Mouse (Mus musculus): ENCODE results near the gene Hoxd10. TPM values are rescaled to one million over a fixed set of nuclear protein-coding genes. Genes with fewer than 3 reads are reported as not detected.
A peak's percentile ranks its signal among the peaks of the same experiment; 100 is the strongest.

The Hoxd10 gene
- polyA plus RNA-seq, 1 experiment from 2014 or later = not detected

- H3K36me3 ChIP-seq (replicated peaks; ENCODE audit: control insufficient read depth, insufficient read depth) = no peaks in the 10 kb centered on the region
- ATAC-seq (ENCODE audit: low FRiP score) (no peak), DNase-seq (ENCODE audit: low spot score) (no peak)
- H3K9ac ChIP-seq = peak overlapping the region; percentile 87
- no peaks in the 10 kb centered on the region for H3K9me3 ChIP-seq (ENCODE audit: control insufficient read depth, low read length)
- peak overlapping the region; percentile 82 for H3K4me2 ChIP-seq (replicated peaks)
- WGBS = 4% methylated on average over 9 of the region's 9 CpGs
- no peaks in the 10 kb centered on the region; the same call in 1 of the 2 replicates for H3K4me1 ChIP-seq (replicated peaks; ENCODE audit: control insufficient read depth, insufficient read depth, low read length)
- peak overlapping the region; percentile 98 for H3K27ac ChIP-seq
- H3K27me3 ChIP-seq (ENCODE audit: control insufficient read depth, insufficient read depth, low read length) = peaks cover 79% of the 10 kb centered on the region
- peak overlapping the region; percentile 42 for H3K4me3 ChIP-seq (replicated peaks; ENCODE audit: low read length)
Measured at GRCm38 (mm10) chr2:74731799-74732512, 40.2 kb downstream of the Hoxd10 start.

GRCm38 (mm10) chr2:74732513-74733316, 41.0 kb downstream of the Hoxd10 start:
- Histone ChIP-seq H3K36me3 (replicated peaks; ENCODE audit: control insufficient read depth, insufficient read depth) (no peaks in the 10 kb centered on the region), H3K4me1 (replicated peaks; ENCODE audit: control insufficient read depth, insufficient read depth, low read length) (no peaks in the 10 kb centered on the region; the same call in 1 of the 2 replicates), H3K9ac (peak overlapping the region; percentile 87), H3K27ac (peak overlapping the region; percentile 98), H3K4me3 (replicated peaks; ENCODE audit: low read length) (peak overlapping the region; percentile 42), H3K4me2 (replicated peaks) (peak overlapping the region; percentile 82), H3K9me3 (ENCODE audit: control insufficient read depth, low read length) (no peaks in the 10 kb centered on the region), H3K27me3 (ENCODE audit: control insufficient read depth, insufficient read depth, low read length) (peaks cover 79% of the 10 kb centered on the region)
- ATAC-seq (ENCODE audit: low FRiP score) (no peak), DNase-seq (ENCODE audit: low spot score) (no peak)
- WGBS = under 1% methylated on average over 52 of the region's 52 CpGs

GRCm38 (mm10) chr2:74733317-74733661, 41.6 kb downstream of the Hoxd10 start:
- Histone ChIP-seq H3K9me3 (ENCODE audit: control insufficient read depth, low read length) (no peaks in the 10 kb centered on the region), H3K4me2 (replicated peaks) (peak overlapping the region; percentile 82), H3K27ac (peak overlapping the region; percentile 98), H3K36me3 (replicated peaks; ENCODE audit: control insufficient read depth, insufficient read depth) (no peaks in the 10 kb centered on the region), H3K9ac (peak overlapping the region; percentile 87), H3K27me3 (ENCODE audit: control insufficient read depth, insufficient read depth, low read length) (peaks cover 79% of the 10 kb centered on the region), H3K4me1 (replicated peaks; ENCODE audit: control insufficient read depth, insufficient read depth, low read length) (no peaks in the 10 kb centered on the region; the same call in 1 of the 2 replicates), H3K4me3 (replicated peaks; ENCODE audit: low read length) (peak overlapping the region; percentile 42)
- WGBS = 2% methylated on average over 16 of the region's 16 CpGs
- ATAC-seq (ENCODE audit: low FRiP score) (no peak), DNase-seq (ENCODE audit: low spot score) (no peak)

GRCm38 (mm10) chr2:74733765-74734164, 42.0 kb downstream of the Hoxd10 start:
- no peaks in the 10 kb centered on the region for H3K4me1 ChIP-seq (replicated peaks; ENCODE audit: control insufficient read depth, insufficient read depth, low read length)
- WGBS = 2% methylated on average over 6 of the region's 6 CpGs
- H3K36me3 ChIP-seq (replicated peaks; ENCODE audit: control insufficient read depth, insufficient read depth) = no peaks in the 10 kb centered on the region
- ATAC-seq (ENCODE audit: low FRiP score) (no peak), DNase-seq (ENCODE audit: low spot score) (no peak)
- H3K9me3 ChIP-seq (ENCODE audit: control insufficient read depth, low read length) = no peaks in the 10 kb centered on the region
- H3K4me3 ChIP-seq (replicated peaks; ENCODE audit: low read length) = peak overlapping the region; percentile 42
- H3K9ac ChIP-seq = peak overlapping the region; percentile 87
- H3K27me3 ChIP-seq (ENCODE audit: control insufficient read depth, insufficient read depth, low read length) = peaks cover 79% of the 10 kb centered on the region
- peak overlapping the region; percentile 98 for H3K27ac ChIP-seq
- peak overlapping the region; percentile 82 for H3K4me2 ChIP-seq (replicated peaks)

GRCm38 (mm10) chr2:74734451-74734850, 42.7 kb downstream of the Hoxd10 start:
- Histone ChIP-seq H3K4me2 (replicated peaks) (peak overlapping the region; percentile 82), H3K9ac (peak overlapping the region; percentile 87), H3K4me3 (replicated peaks; ENCODE audit: low read length) (peak overlapping the region; percentile 42), H3K36me3 (replicated peaks; ENCODE audit: control insufficient read depth, insufficient read depth) (no peaks in the 10 kb centered on the region), H3K4me1 (replicated peaks; ENCODE audit: control insufficient read depth, insufficient read depth, low read length) (no peaks in the 10 kb centered on the region), H3K9me3 (ENCODE audit: control insufficient read depth, low read length) (no peaks in the 10 kb centered on the region), H3K27ac (peak overlapping the region; percentile 98), H3K27me3 (ENCODE audit: control insufficient read depth, insufficient read depth, low read length) (peaks cover 80% of the 10 kb centered on the region)
- ATAC-seq (ENCODE audit: low FRiP score) = peak; percentile 31
- 2% methylated on average over 13 of the region's 13 CpGs for WGBS
- DNase-seq (ENCODE audit: low spot score) = peak; percentile 63

GRCm38 (mm10) chr2:74734996-74735811, 43.5 kb downstream of the Hoxd10 start:
- ATAC-seq (ENCODE audit: low FRiP score) = no peak
- Histone ChIP-seq H3K36me3 (replicated peaks; ENCODE audit: control insufficient read depth, insufficient read depth) (no peaks in the 10 kb centered on the region), H3K9ac (peak overlapping the region; percentile 87), H3K4me3 (replicated peaks; ENCODE audit: low read length) (peak overlapping the region; percentile 42), H3K27me3 (ENCODE audit: control insufficient read depth, insufficient read depth, low read length) (peaks cover 80% of the 10 kb centered on the region), H3K9me3 (ENCODE audit: control insufficient read depth, low read length) (no peaks in the 10 kb centered on the region), H3K4me2 (replicated peaks) (peak overlapping the region; percentile 82), H3K4me1 (replicated peaks; ENCODE audit: control insufficient read depth, insufficient read depth, low read length) (no peaks in the 10 kb centered on the region), H3K27ac (peak overlapping the region; percentile 98)
- DNase-seq (ENCODE audit: low spot score) = no peak
- 2% methylated on average over 27 of the region's 27 CpGs for WGBS

GRCm38 (mm10) chr2:74735851-74736687, 44.3 kb downstream of the Hoxd10 start:
- 1% methylated on average over 42 of the region's 42 CpGs for WGBS
- Histone ChIP-seq H3K4me3 (replicated peaks; ENCODE audit: low read length) (peak overlapping the region; percentile 42), H3K27ac (peak overlapping the region; percentile 98), H3K4me1 (replicated peaks; ENCODE audit: control insufficient read depth, insufficient read depth, low read length) (no peaks in the 10 kb centered on the region), H3K9me3 (ENCODE audit: control insufficient read depth, low read length) (no peaks in the 10 kb centered on the region), H3K27me3 (ENCODE audit: control insufficient read depth, insufficient read depth, low read length) (peaks cover 73% of the 10 kb centered on the region), H3K9ac (peak overlapping the region; percentile 87), H3K36me3 (replicated peaks; ENCODE audit: control insufficient read depth, insufficient read depth) (no peaks in the 10 kb centered on the region), H3K4me2 (replicated peaks) (peak overlapping the region; percentile 82)
- no peak for ATAC-seq (ENCODE audit: low FRiP score)
- DNase-seq (ENCODE audit: low spot score) = no peak

- H3K9me3 ChIP-seq (ENCODE audit: control insufficient read depth, low read length) = no peaks in the 10 kb centered on the region
- peak overlapping the region; percentile 98 for H3K27ac ChIP-seq
- peak overlapping the region; percentile 82 for H3K4me2 ChIP-seq (replicated peaks)
- WGBS = 1% methylated on average over 15 of the region's 15 CpGs
- ATAC-seq (ENCODE audit: low FRiP score) (no peak), DNase-seq (ENCODE audit: low spot score) (no peak)
- peak overlapping the region; percentile 87 for H3K9ac ChIP-seq
- H3K4me1 ChIP-seq (replicated peaks; ENCODE audit: control insufficient read depth, insufficient read depth, low read length) = peaks cover 6% of the 10 kb centered on the region; the same call in 1 of the 2 replicates
- peak overlapping the region; percentile 42 for H3K4me3 ChIP-seq (replicated peaks; ENCODE audit: low read length)
- H3K36me3 ChIP-seq (replicated peaks; ENCODE audit: control insufficient read depth, insufficient read depth) = no peaks in the 10 kb centered on the region
- H3K27me3 ChIP-seq (ENCODE audit: control insufficient read depth, insufficient read depth, low read length) = peaks cover 74% of the 10 kb centered on the region
Measured at GRCm38 (mm10) chr2:74736688-74737577, 45.2 kb downstream of the Hoxd10 start.
